Mouse (Mus musculus) thymus, adult 2 months (tissue): ENCODE measurements around the gene Eng.

ENCODE experiments used
- CTCF ChIP-seq: fragments of 200-500 bp; IDR thresholded peaks from 2 replicates; pipeline ENCODE4 v1.5.1; 2012; ENCODE audit warnings: mild to moderate bottlenecking, control low read depth, low read length, moderate library complexity, borderline replicate concordance; ENCODE audit not compliant: control insufficient read depth, poor library complexity, insufficient read depth; ENCODE audit errors: extremely low read depth
- POLR2A ChIP-seq: fragments of 200-500 bp; IDR thresholded peaks from 2 replicates; pipeline ENCODE4 v1.6.1; 2012; ENCODE audit warnings: mild to moderate bottlenecking, low read length, control low read depth, moderate library complexity; ENCODE audit not compliant: control insufficient read depth, poor library complexity, insufficient read depth; ENCODE audit errors: extremely low read depth

DNA sequence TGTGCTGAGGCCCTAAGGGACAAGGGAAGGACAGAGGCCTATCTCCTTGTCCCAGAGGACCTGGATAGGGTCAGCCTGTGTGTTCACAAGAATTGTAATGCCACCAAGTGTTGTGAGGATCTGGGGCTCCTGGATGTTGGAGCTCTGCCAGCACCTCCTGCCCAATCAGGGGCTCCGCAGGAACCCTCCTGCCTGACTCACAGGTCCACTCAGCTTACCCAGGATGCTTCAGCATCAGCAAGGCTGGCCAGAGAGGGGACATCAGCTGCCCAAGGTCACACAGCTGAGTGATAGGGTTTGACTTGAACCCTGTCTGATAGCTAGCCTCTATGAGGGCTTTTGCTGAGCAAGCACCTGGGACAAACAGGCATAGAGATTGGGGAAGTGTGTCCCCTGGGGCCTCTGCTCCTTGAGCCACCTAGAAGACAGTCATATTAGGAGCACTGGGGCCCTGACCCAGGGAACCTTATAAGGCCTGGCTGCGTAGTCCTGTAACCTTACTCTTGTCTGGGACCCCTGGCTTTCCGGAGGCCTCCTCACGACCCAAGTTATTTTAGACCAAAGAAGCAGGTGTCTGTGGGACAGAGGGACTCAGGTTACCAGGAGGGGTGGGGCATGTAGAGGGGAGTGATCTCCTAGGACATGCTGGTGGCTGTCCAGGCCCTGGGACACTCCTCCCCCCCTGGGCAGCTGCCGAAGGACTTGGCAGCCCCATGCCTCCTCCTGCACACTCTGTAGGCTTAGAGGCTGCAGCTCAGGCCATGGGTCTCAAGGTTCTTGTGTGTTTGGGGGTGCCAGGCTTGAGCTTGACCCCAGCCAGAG is 20.3 kb upstream of the Eng start:
- no peak for TF ChIP-seq CTCF
- no peak for TF ChIP-seq POLR2A
